Mouse (Mus musculus) regulatory T cell (primary cell): Measurements from ENCODE around the gene 1700030K09Rik.

Experiments
- in situ Hi-C: fragments of 300-600 bp; cut with MboI, MseI; formaldehyde crosslinking; loops from one replicate; pipeline ENCODE4 v1.15.1; 2025; ENCODE audit warnings: high pct_unique_total_duplicates

Gene 1700030K09Rik

DNA sequence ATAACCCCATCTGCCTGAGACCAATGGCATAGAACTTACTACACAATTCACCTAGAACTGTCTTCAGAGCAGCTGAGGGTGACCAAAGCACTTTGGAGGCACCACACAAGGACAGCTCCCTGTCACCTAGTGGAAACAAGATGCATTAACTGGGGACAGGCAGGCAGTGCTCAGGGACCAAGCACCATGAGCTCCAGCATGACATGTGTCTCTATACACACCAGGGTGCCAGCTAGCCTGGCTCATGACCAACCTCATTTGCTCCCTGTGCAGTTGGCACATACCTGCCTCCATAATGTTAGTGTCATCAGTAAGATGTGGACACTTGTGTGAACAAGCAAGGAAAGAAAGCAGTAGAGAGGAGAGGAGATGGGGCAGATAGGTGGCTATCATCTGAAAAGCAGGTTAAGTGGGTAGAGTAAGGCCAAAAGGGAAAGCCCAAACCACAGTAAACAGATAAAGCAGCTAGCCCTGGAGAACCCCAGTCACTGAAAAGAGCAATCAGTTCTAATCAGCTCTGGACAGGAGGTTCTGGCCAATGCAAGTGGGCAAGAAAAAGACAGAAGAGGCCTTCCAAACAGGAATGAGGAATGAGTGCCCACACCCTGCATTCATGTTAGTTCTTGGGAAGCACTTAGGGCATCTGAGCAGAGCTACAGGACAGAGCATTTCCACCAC lies 61.1 kb downstream of the 1700030K09Rik start:
- in situ Hi-C loops = loop anchor here (5.0 kb wide), 1 partner anchor 83 kb away; no protein-coding TSS in a partner anchor

DNA sequence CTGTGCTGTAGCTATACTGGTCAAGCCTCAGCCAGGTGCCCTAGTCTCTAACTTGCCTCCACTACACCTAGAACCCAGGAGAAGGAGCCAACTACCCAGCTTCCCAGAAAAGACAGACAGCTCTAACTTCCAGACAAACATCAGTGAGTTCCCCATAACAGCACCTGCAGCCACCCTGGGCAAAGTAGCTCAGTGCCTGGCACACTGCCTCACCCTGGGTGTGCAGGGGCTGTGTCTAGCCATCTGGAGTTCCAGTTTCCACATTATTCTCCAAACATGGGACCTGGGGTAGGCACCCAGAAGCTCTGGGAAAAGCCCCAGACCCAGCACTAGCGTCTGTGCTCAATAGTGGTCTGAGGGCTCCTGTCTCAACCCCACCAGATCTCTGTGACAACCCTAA lies 63.8 kb downstream of the 1700030K09Rik start:
- in situ Hi-C loops = no loop called here
